Mouse (Mus musculus): ENCODE measurements at regions not wholly inside any gene's neighbourhood (a gene's known extent, or its start where the extent isn't known, plus 50 kb on each side); places are given as distances from the start of the nearest gene placed in this dataset.

GRCm38 (mm10) chr3:128001924-128002501 is 105.9 kb upstream of the Fam241a start:
- no peak for DNase-seq (ENCODE audit: low spot score in 2 of 2)

DNA sequence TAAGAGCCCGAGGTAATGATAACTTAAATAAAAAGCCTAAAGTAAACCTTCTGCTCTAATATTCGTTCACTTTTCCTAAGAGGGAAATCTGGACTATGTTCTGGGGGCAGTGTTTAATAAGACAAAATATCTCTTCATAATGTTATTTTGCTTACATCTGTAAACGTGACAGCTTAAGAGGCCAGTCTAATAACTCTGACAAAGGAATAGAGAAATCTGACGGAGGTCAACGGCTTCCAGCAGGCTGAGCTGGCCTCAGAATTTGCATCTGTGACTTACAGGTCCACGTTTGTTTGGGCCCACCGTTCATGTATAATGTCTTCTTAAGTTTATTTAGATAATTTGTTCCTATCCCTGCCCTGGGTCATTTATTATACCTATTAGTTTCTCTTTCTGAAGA is 99.6 kb upstream of the Fam241a start:
- DNase-seq (ENCODE audit: low spot score in 2 of 2) = no peak

- DNase-seq (ENCODE audit: low spot score in 2 of 2) = no peak
Measured at GRCm38 (mm10) chr3:127987583-127987982, 91.5 kb upstream of the Fam241a start.

DNA sequence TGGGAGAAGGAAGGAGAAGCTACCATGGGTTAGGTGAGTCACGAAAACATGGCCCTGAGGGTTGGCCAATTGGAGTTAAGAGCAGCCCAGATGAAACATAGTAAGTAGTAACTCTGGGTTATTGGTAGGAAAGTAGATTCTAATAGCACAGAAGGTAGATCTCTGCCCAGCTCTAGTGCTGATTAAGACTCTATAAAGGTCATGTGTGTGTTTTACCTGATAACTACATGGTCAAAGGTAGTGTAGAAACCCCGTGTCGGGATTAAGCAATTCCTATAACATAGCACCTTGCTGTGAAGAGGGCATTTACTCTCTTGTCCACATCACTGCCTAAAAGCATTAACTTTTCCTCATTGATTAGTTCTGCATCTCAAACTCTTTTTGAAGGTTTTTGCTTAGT is 89.0 kb upstream of the Fam241a start:
- DNase-seq (ENCODE audit: low spot score in 2 of 2) = no peak

DNA sequence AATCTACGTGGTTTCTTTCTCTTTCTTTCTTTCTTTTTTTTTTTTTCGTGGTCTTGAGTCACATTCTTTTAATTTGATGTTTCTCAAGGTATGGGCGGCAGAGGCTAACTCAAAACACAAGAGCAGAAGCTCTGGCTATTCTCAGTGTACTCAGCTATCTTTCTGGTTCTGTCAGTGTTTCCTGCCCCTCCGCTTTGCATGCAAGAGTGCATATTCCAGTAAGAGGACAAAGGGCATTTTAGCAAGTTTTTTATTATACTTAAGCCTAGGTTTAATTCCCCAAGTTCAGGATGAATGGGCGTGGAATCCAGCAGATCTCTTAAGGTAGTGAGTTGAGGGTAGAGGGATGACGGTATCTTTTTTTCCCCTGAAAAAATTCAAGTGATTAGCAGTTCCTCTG is 81.1 kb upstream of the Fam241a start:
- no peak for DNase-seq (ENCODE audit: low spot score in 2 of 2)

DNA sequence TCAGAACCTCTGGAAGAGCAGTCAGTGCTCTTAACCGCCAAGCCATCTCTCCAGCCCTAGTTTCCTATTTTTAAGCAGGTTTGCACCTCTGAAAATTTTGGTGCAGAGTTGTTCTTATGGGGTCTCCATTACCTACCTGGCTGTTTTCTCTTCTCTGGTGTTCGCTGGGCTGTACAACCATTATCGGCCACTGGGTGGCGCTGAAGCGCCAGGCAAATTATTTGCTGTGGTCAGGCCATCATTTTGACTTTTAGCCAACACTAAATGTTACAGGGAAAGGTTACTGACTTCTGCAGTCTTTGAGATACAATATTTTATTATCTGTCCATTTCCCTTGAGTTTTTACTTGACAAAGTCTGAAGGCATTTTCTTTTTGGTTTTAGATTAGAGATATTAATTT is 74.8 kb upstream of the Fam241a start:
- DNase-seq (ENCODE audit: low spot score in 2 of 2) = peak in 1 of 2 experiments; percentile 7

GRCm38 (mm10) chr3:127967170-127967569 is 71.0 kb upstream of the Fam241a start:
- no peak for DNase-seq (ENCODE audit: low spot score in 2 of 2)

- DNase-seq (ENCODE audit: low spot score in 2 of 2) = no peak
Measured at GRCm38 (mm10) chr3:127966214-127966613, 70.1 kb upstream of the Fam241a start.

GRCm38 (mm10) chr3:127958919-127959684 is 63.0 kb upstream of the Fam241a start:
- DNase-seq (ENCODE audit: low spot score in 2 of 2) = no peak

DNA sequence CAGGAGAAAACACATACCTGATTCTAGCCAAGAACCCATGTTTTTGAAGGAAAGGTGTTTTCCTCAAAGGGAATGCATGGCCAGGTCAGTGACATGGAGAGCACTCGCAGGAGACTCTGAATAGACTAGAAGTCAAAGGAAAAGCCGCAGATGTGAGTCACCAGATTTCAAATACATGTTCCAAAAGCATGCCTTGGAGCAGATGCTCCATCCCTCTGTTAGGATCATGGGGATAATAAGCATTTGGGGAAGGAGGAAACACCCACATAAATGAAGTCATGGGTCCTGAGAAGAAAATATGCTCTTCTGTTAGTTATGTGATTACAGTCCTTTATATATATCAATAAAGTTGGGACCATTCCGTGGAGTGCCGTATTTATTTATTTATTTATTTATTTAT is 58.7 kb upstream of the Fam241a start:
- no peak for DNase-seq (ENCODE audit: low spot score in 2 of 2)

- DNase-seq (ENCODE audit: low spot score in 2 of 2) = no peak
Measured at GRCm38 (mm10) chr3:127953610-127954009, 57.5 kb upstream of the Fam241a start.

DNA sequence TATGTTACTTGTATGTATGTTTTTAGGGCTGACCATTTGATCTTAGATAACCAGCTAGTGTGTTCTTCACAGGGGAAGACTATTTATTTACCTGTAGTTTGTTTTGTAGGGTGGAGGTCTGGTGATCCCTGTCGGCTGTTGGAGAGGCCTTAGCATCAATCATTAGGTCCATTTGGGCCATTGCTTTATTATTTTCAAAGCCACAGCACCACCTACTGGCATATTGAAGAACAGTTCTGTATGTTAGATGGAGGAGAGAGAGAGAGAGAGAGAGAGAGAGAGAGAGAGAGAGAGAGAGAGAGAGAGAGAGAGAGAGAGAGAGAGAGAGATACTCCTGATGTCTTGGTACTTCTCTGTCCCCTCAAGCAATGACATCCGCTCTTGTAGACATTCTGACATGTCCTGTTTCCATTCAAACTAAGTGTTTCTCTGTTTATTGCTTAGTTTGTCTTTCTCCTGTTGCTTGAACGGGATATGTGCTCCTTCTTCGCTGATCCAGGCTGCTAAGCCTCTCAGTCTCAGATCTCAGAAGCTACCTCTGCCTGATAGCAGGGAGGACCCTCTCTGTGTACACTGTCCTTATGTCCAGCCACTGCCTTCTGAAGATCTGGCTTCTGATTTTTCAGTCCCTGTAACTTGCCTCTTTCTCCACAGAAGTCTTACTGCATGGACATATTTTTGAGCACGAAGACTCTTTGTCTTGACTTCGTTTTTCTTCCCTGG is 52.9 kb upstream of the Fam241a start:
- peak; percentile 30 to 53 for DNase-seq (ENCODE audit: low spot score in 2 of 2)

DNA sequence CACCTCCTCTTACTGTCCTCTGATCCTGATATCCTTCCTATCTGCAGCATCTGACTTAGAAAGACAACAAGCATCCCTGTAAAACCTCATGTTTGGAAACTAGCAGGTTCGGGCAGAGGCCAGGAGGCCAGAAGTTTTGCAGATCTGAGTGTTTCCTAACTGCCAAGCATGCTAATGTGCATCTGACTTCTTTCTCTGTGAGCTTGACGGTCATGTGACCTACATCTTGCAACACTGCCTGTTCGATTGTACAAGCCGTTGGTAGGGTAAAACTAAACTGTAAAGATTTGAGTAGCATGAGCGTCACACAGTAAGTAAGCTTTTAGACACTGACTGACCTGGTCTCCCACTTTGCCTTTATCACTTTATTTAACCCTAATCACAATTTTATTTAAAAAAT is 52.2 kb upstream of the Fam241a start:
- DNase-seq (ENCODE audit: low spot score in 2 of 2) = no peak
